Mouse (Mus musculus) hindbrain, embryonic 15.5 days (tissue): ENCODE results near the gene Cracr2b. TPM values are rescaled to one million over a fixed set of nuclear protein-coding genes. Genes with fewer than 3 reads are reported as not detected.

Experiments
- ATAC-seq: fragments of 200-750 bp; cut with Nextera tagmentation; 2 replicates; pipeline ENCODE4 v1.8.0; 2017; ENCODE audit warnings: low read depth, moderate number of reproducible peaks, moderate TSS enrichment; ENCODE audit not compliant: low FRiP score
- H3K27ac ChIP-seq: fragments of 300-500 bp; sonication (generic); replicated peaks from 2 replicates; pipeline ENCODE4 v1.5.1; 2015; ENCODE audit warnings: mild to moderate bottlenecking, inconsistent platforms
- H3K27me3 ChIP-seq: fragments of 300-500 bp; sonication (generic); 2 replicates; pipeline ENCODE4 v1.6.1; 2015; ENCODE audit warnings: control low read depth, inconsistent platforms
- H3K36me3 ChIP-seq: fragments of 300-500 bp; sonication (generic); 2 replicates; pipeline ENCODE4 v1.6.1; 2015; ENCODE audit warnings: control low read depth, inconsistent platforms
- H3K4me1 ChIP-seq: fragments of 300-500 bp; sonication (generic); replicated peaks from 2 replicates; pipeline ENCODE4 v1.6.1; 2015; ENCODE audit warnings: control low read depth, inconsistent platforms
- H3K4me2 ChIP-seq: fragments of 300-500 bp; sonication (generic); 2 replicates; pipeline ENCODE4 v1.6.1; 2015; ENCODE audit warnings: moderate library complexity, mild to moderate bottlenecking, inconsistent platforms
- H3K4me3 ChIP-seq: fragments of 300-500 bp; sonication (generic); 2 replicates; pipeline ENCODE4 v1.5.1; 2015; ENCODE audit warnings: mild to moderate bottlenecking, inconsistent platforms
- H3K9ac ChIP-seq: fragments of 300-500 bp; sonication (generic); 2 replicates; pipeline ENCODE4 v1.6.1; 2015; ENCODE audit warnings: inconsistent platforms
- H3K9me3 ChIP-seq: fragments of 300-500 bp; sonication (generic); 2 replicates; pipeline ENCODE4 v1.6.1; 2016; ENCODE audit warnings: control low read depth, inconsistent platforms
- WGBS: fragments of 180-500 bp; shearing (Covaris S2); methylation state at CpG from one replicate; pipeline ENCODE4 v1.1.7; 2015; 5-methylcytosine and 5-hydroxymethylcytosine counted together
- polyA plus RNA-seq: library from polyadenylated mRNA; unstranded; fragments of >200 nt; fragmentation: Nextera tagmentation; extraction: Ambion mirVana; gene quantifications from 2 replicates; pipeline ENCODE4 v1.2.1, GENCODE M21; 2015

Gene Cracr2b
- polyA plus RNA-seq, 1 experiment from 2014 or later: 9.5 TPM

GRCm38 (mm10) chr7:141510196-141510595, 49.3 kb downstream of the Cracr2b start:
- Histone ChIP-seq H3K9me3 (no peaks in the 10 kb centered on the region), H3K4me2 (no peak overlapping the region), H3K9ac (no peak overlapping the region), H3K4me1 (no peaks in the 10 kb centered on the region), H3K27me3 (no peaks in the 10 kb centered on the region), H3K36me3 (peaks cover 21% of the 10 kb centered on the region), H3K4me3 (no peak overlapping the region), H3K27ac (no peak overlapping the region)
- 94% methylated on average over 5 of the region's 5 CpGs for WGBS
- no peak for ATAC-seq

- no peak overlapping the region for H3K4me2 ChIP-seq
- peaks cover 25% of the 10 kb centered on the region for H3K36me3 ChIP-seq
- 68% methylated on average over 8 of the region's 8 CpGs for WGBS
- H3K27me3 ChIP-seq: no peaks in the 10 kb centered on the region
- H3K4me3 ChIP-seq: no peak overlapping the region
- H3K27ac ChIP-seq: no peak overlapping the region
- no peak for ATAC-seq
- H3K4me1 ChIP-seq: no peaks in the 10 kb centered on the region
- no peaks in the 10 kb centered on the region for H3K9me3 ChIP-seq
- H3K9ac ChIP-seq: no peak overlapping the region
Observed at GRCm38 (mm10) chr7:141510681-141511191, 49.8 kb downstream of the Cracr2b start.

Other genes starting within 250 kb of the Cracr2b start
- 0.68 and 0.70 TPM in 2 replicates for gene Lmntd2, start 247.0 kb upstream of the Cracr2b start, polyA plus RNA-seq
- gene Rassf7, start 245.2 kb upstream of the Cracr2b start, polyA plus RNA-seq: 24.5 and 25.7 TPM in 2 replicates
- 66.1 and 71.7 TPM in 2 replicates for gene Phrf1, start 232.3 kb upstream of the Cracr2b start, polyA plus RNA-seq
- 1.5 and 6.1 TPM in 2 replicates for gene Irf7, start 194.6 kb upstream of the Cracr2b start, polyA plus RNA-seq
- not detected in 2 replicates for gene Cdhr5, start 184.3 kb upstream of the Cracr2b start, polyA plus RNA-seq
- 2.8 and 4.1 TPM in 2 replicates for gene Sct, start 182.0 kb upstream of the Cracr2b start, polyA plus RNA-seq
- gene Drd4, start 169.1 kb upstream of the Cracr2b start, polyA plus RNA-seq: 0.64 and 0.90 TPM in 2 replicates
- 169 and 205 TPM in 2 replicates for gene Deaf1, start 133.4 kb upstream of the Cracr2b start, polyA plus RNA-seq
- 54.7 and 58.8 TPM in 2 replicates for gene Tmem80, start 133.4 kb upstream of the Cracr2b start, polyA plus RNA-seq
- gene Eps8l2, start 122.2 kb upstream of the Cracr2b start, polyA plus RNA-seq: 1.00 and 1.2 TPM in 2 replicates
- gene Taldo1, start 68.9 kb upstream of the Cracr2b start, polyA plus RNA-seq: 286 and 298 TPM in 2 replicates
- gene Gatd1, start 47.0 kb upstream of the Cracr2b start, polyA plus RNA-seq: 52.5 and 53.3 TPM in 2 replicates
- gene Cend1, start 31.6 kb upstream of the Cracr2b start, polyA plus RNA-seq: 153 and 184 TPM in 2 replicates
- gene Slc25a22, start 23.2 kb upstream of the Cracr2b start, polyA plus RNA-seq: 94.0 and 107 TPM in 2 replicates
- gene Pidd1, start 17.1 kb upstream of the Cracr2b start, polyA plus RNA-seq: 3.9 and 4.5 TPM in 2 replicates
- 674 and 754 TPM in 2 replicates for gene Rplp2, start 13.7 kb upstream of the Cracr2b start, polyA plus RNA-seq
- gene Pnpla2, start 5.9 kb upstream of the Cracr2b start, polyA plus RNA-seq: 19.7 and 19.8 TPM in 2 replicates
- gene Cd151, start 6.3 kb downstream of the Cracr2b start, polyA plus RNA-seq: 20.6 and 20.7 TPM in 2 replicates
- gene Polr2l, start 14.0 kb downstream of the Cracr2b start, polyA plus RNA-seq: 85.9 and 86.2 TPM in 2 replicates
- 63.2 and 66.7 TPM in 2 replicates for gene Tspan4, start 14.1 kb downstream of the Cracr2b start, polyA plus RNA-seq
- 48.2 and 49.0 TPM in 2 replicates for gene Chid1, start 78.8 kb downstream of the Cracr2b start, polyA plus RNA-seq
- 116 and 125 TPM in 2 replicates for gene Ap2a2, start 101.1 kb downstream of the Cracr2b start, polyA plus RNA-seq
- 0.25 and 0.26 TPM in 2 replicates for gene Muc6, start 194.2 kb downstream of the Cracr2b start, polyA plus RNA-seq
- 0.22 and 0.29 TPM in 2 replicates for gene Muc2, start 229.2 kb downstream of the Cracr2b start, polyA plus RNA-seq